Mouse (Mus musculus) frontal cortex, adult 2 months (tissue): ENCODE data around the gene Pitpnm2. TPM values are rescaled to one million over a fixed set of nuclear protein-coding genes. Genes with fewer than 3 reads are reported as not detected.

Source experiments
- DNase-seq, 2 experiments: peaks; one replicate each; pipeline ENCODE4 v3.0.0; 2022; ENCODE audit warnings: low spot score in 1 of 2; ENCODE audit errors: extremely low spot score in 1 of 2
- polyA plus RNA-seq: library from polyadenylated mRNA; depleted of rRNA; stranded (reverse); fragments of >200 nt; gene quantifications from 2 replicates; pipeline ENCODE4 v1.2.3, GENCODE M21; 2012

Pitpnm2 gene
- polyA plus RNA-seq, 1 experiment = 195 TPM

DNA sequence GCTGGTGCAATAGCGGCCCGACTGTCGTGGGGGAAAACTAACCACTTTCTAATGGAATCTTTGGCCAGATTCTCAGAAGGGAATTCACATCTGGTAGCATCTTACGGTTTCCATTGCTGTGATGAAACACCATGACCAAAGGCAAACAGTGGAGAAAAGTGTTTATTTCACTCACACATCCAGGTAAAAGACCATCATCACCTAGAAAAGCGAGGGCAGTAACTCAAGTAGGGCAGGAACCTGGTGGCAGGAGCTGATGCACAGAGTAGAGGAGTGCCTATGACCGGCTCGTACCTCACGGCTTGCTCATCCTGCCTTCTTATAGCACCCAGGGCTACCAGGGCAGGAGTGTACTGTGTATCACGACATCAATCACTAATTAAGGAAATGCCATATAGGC is 146.0 kb downstream of the Pitpnm2 start:
- no peak for DNase-seq

DNA sequence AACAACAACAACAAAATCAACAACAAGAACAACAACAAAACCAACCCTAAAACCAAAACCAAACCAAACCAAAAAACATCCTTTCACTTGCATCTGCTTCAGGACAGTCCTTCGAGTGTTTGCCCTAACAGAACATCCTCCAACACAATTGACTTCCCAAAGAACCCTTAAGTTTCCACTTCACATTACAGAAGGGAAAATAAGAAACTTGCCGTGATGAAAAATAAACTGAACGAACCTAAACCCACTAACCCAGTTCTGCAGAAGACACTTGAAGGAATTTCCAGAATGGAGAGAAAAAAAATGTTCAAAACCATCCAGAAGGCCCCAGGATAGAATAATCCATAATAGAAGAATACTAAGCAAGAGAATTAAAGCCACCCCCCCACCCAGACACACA is 146.5 kb downstream of the Pitpnm2 start:
- no peak for DNase-seq

DNA sequence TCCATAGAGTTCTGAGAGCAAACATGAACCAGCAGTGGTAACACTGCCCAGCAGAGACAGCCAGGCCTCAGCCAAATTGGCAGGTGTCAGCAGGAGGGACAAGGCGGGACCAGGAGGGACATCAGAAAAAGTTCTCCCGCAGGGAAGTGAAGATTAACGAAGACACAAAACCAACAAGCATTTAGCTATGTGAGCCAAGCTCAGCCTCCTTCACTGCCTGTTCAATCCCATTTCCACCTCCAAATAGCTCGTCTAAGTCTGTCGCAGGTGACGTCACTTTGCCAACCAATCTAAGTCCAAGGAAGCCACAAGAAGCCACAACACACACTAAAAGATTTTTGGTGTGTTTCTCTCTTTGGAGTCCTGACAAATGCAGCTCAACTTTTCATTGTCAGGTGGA is 147.2 kb downstream of the Pitpnm2 start:
- no peak for DNase-seq

DNA sequence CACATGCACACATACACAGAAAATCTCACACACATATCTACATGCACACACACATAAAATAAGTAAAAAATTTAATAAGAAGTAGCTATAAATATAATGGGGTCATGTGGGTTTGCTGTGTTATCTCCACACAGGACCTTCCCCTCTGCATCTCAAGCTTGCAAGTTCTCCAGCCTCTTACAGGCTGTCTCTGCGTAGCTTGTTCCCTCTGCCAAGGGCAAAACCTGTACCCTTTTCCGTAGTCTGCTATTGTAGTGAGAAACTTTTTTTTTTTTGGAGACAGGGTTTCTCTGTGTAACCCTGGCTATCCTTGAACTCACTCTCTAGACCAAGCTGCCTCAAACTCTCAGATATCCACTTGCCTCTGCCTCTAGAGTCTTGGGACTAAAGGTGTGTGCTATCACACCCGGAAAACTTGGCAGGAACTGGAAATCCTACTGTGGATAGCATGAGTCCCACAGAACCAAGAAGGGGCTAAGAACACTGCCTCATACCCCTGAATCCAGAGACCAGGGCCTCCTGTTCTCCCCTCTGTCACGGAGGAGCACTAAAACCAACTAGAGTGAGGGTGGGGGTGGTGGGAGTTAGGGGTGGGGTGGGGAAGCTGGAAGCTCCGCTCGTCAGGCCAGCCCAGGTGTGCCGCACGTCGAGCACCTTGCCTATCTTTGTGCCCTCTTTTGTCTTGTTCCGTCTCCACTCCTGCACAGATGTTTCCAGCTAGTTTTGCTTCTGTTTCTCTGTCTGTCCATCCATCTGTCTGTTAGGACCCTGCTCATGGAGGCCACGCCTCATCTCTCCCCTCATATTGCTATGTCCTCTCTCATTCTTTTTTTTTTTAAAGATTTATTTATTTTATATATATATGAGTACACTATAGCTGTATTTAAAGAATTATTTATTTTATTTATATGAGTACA is 149.2 kb downstream of the Pitpnm2 start:
- no peak for DNase-seq

DNA sequence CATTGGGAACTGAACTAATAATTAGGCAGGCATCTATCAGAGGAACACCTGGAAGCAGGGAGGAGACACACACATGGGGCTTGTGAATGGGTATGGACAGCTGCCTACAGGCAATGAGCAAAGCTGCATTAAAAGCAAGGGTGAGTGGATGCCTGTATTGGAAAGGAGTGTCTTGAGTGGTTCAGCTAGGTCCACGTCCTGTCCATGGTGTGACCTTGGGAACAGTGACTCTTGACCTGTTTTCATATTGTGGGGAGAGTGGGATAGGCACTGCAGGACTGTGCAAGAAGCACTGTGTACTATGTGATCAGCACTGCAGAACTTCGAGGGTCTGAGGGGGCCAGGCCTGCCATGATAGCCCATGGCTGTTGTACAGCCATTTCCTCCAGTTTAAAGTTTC is 150.6 kb downstream of the Pitpnm2 start:
- DNase-seq = no peak

DNA sequence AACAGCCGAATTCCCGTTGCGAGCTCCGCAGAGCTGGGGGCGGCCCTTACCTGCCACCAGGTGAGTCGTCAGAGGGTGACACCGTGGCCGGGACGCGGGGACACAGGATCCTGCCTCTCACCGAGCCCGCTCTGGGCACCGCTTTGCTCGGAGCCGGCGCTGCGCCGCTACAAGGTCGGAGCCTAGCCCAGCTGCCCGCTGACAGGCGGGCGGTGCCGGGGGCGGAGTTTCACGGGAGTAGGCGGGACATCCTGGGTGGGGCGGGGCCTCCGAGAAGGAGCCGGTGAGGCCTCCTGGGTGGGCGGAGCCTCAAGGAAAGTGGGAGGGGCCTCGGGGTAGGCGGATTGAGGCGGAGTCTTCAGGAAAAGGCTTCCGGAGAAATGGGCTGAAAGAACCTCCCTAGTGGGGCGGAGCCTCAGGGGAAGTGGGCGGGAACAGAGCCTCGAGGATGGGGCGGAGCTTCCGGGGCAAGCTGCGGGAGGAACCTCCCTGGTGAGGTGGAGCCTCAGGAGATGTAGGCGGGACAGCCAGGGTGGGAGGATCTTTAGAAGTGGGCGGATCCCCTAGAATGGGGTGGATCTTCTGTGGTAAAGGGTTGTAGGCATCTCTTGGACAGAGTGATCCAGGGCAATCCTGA is 153.8 kb downstream of the Pitpnm2 start, which contains the start of gene Abcb9:
Gene Abcb9 (minus strand): TSS at position 203 of the 637 bp plus-strand sequence.
- peak; percentile 97 to 99 for DNase-seq

DNA sequence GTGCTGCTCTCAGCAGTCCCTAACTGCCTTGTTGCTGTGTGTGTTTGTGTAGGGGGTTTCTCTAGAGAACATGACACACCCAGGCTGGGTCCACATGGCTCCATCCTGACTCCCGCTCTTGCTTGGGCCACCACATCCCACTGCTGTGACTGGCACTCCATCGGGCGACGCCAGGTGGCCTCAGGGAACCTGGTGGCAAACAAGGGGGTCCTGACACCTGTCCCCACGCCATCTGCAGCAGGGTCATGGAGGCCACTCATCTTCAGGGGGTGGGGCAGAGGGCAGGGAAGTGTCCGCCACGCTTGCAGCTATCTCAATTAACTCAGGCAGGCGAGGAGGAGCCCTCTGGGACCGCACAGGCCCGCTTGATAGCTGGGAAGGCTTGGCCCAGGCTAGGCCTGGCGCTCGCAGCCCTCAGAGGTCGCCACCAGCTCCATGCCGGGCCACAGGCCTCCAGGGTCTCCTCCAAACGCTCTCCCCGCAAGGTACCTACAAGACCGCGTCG is 154.4 kb downstream of the Pitpnm2 start:
- DNase-seq = no peak

DNA sequence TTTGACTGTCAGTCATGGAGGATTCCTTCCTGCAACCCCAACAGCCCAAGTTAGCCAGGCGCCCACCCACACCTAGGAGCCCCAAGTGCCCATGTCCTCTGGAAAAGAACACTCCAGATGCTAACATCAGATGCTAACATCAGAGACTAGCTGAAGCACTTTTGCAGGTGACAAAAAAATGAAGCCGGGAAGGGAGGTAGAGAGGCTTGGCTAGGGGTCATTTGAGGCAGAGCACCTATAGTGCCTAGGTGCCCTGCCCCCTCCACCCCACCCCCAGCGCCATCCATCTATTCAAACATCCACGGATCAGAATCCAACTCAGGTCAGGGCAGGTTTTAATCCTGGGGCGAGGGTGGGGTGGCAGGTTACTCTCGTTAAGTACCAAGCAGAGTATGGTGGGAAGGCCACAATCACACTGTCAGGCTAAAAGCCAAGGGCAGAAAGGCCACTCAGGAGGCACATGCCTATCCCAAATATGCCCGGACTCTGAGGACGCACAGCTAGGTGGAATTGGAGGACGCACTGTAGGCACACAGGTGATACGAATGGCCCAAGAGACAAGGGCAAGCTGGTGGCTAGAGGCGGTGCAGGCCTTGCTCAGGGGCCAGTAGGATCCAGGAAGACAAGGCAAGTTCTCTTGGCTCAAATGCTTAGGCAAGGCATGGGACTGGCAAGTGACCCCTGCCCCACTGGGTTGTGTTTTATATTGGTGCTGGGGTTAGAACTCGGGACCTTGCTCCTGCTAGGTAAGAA is 155.5 kb downstream of the Pitpnm2 start:
- no peak for DNase-seq

DNA sequence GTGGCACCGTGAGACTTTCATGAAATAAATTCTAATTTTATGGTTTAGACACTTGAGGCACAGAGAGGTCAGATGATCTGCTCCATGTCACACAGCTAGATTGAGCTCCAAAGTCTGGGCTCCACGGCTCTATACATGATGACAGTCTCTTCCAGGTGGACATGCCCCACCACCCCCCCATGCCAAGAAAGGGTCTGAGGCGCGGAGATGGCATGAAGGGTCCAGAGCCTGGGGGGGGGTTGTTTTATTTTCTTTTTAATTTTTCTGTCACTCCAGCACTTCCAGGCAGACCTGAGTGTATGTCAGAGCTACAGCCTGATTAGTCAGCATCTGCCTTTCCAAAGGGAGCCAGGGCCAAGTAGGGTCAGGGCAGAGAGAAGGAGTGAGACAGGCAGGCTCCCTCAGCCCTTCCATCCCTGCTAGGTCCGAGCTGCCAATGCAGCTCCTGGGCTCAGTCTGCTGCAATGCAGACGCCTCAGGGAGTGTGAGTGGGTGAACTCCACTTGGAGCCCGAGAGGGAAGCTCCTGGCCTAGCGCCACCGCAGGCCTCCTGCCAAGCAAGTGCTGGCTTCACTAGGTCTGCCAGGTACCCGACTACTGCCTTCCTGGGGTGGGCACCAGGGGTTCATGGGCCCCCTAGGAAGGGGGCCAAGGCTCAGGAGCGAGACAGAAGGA is 156.3 kb downstream of the Pitpnm2 start:
- peak; percentile 75 to 90 for DNase-seq

DNA sequence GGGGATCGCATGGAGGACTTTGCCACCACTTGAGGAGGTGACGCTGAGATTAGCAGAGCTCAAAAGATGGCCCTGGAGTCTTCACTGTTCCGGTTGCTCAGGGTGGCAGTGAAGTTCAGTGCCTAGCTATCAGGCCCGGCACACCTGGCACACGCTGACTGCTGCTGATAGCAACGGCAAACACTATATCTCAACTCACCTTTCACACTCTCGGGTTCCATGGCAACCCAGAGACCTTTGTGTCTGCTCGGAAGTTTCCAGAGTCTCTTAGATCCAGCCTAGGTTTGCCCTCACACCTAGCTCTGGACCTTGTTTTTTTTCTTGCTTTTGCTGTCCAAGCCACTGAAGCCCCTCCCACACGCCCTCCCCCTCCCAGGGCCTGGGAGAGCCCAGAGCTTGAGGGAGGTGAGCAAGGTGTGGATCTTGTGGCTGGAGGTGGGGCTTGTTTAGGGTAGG is 157.6 kb downstream of the Pitpnm2 start:
- no peak for DNase-seq

DNA sequence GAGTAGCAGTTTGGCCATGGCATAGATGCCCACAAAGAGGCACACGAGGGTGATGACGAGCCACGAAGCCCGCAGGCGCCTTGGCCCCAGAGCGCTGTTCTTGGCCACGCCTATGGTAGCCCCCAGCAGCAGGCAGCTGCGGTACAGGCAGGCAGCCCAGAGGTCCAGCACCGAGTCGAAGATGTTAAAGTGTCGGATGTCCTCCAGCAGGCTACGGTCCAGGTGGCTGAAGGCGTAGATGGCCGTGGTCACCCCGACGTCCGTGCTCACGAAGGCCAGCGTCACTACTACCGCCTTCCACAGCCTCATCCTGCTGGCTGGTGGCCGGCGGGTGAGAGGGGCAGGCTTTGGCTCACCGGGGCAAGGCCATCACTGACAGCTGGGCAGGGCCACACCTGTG is 159.7 kb downstream of the Pitpnm2 start:
- no peak for DNase-seq

DNA sequence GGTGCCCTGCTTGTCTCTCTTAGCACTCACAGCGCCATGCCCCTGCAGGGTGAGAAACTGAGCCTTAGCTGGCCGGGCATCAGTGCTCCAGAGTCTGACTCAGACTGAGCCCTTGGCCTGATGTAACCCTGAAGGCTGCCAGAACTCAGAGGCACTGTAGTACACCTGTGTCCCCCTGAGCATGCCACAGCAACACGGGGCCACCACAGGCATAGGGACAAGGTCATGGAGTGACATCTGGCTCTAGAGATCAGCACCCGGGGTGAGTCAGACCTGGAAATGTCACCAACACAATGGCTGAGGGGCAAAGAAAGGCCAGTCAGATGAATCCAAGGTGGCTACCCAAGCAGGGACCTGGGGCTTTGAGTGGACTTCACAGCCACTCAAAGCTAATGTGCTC is 162.7 kb downstream of the Pitpnm2 start:
- DNase-seq = no peak

DNA sequence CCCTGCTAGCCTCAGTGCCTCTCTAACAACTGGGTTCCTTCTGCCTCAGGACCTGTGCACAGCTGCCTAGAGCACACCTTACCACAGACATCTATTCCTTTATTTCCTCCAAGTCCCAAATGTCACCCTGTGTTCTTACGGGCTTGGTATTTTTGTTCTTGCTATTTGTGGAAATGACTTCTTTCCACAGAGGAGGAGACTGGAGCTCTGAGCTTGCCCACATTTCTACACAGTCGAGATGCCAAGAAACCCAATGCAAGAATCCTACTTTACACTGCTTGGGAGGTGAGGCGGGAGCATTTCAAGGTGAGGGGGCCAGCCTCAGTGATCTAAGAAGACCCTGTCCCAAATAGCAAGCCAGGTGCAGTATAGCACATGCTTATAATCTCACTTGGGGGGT is 164.0 kb downstream of the Pitpnm2 start:
- DNase-seq = peak in 1 of 2 experiments; percentile 57

DNA sequence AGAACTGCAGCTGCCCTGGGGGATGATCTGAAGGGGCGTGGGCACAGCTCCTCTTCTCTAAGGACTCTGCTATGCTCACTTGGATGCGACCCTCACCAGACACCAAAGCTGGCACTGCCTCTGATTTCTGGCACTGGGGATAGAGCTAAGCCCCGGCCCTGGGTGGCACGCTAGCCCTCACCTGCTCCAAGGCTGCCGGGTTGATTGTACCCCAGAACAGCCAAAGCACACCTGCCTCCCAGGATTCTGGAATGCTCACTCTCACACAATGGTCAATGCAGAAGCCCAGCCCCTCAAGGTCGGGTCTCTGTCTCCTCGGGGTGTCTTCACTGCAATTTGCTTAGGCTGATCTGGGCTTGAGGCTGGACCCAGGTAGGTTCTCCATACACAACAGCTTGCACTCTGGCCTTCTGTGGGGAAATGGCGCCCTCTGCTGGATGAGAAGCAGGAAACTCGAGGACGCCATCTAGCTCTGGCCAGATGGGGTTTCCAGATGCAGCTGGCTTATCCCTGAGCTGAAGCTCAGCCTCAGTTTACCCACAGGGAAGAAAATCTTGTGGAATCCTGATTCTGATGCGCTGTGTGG is 164.9 kb downstream of the Pitpnm2 start:
- DNase-seq = peak; percentile 60 to 92

DNA sequence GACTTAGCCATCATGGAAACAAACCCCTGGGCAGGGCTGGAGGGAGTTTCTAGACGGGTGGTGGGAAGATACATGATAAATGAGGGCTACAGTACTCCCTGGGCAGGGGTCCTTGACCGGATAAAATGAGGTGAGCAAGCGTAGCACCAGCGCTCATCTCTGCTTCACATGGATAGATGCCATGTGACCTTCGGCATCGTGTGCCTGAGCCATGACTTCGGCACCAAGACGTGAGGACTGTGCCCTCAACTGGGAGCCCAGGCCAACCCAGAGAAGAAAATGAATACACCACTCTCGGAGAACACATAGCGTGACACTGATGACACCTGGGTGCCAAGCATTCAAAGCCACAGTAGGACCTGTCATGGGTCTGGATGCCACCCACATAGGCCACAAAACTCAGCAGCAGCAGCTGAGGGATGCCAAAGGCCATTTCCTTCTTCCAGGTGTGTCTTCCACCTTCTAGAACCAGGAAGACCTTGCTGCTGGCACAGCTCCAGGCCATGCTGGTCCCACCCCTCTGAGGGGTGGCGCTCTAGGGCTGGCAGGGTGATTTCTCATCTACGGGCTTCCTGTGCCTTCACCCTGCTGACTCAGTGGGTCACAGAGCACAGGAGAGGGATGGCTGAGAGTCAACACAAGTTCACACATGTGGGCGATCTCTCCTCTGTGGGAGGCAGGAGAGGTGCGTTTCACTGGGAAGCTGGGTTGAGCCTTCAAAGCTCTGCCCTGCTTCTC is 165.5 kb downstream of the Pitpnm2 start:
- DNase-seq = no peak

DNA sequence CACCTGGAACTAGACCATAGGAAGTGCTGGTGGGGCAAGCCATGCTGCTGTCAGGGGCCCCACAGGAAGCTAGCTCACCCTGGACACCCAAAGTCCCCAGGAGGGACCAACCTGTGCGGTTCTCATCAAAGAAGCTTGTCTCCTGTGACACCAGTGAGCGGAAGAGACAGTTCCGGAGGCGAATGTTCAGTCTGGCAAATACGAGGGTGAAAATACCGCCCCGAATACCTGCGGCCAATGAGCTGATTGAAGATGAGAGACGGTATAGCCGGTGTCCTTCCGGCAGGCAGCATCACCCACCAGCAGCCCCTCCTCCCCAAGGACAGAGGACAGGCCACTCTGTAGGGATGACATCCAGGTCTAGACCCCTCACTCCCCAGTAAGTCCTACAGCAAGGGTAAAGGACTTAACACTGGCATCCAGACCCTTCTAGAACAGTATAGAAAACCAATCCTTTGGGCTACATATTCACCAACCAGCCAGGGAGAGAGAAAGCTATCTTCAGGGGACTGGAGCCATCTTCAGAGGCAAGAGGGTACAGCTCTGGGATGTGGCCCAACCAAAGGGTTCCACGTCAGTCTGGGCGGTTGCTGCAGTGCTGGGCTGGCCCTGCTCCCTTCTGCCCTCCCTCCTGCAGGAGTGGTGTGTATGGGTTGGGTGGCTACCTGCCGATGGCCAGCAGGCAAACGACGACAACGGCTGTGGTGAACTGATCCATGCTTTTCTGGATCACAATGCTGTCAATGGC is 166.4 kb downstream of the Pitpnm2 start:
- no peak for DNase-seq

DNA sequence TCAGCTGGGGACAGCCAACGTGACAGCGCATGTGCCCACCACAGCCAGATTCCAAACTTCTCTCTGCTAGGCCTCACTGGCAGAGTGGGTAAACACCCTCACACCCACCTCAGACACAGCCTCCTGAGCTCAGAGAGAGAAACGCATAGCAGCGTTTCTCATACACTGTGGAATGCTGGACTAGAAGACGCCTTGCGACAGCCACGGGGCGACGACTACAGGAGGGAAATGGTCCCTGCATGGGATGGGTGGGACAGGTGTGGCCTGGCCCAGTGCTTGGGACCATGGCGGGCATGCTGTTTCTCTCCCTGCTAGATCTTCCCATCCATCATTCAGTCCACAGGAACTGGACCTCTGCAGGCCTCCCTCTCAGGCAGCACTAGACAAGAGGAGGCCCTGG is 167.1 kb downstream of the Pitpnm2 start:
- DNase-seq = no peak

DNA sequence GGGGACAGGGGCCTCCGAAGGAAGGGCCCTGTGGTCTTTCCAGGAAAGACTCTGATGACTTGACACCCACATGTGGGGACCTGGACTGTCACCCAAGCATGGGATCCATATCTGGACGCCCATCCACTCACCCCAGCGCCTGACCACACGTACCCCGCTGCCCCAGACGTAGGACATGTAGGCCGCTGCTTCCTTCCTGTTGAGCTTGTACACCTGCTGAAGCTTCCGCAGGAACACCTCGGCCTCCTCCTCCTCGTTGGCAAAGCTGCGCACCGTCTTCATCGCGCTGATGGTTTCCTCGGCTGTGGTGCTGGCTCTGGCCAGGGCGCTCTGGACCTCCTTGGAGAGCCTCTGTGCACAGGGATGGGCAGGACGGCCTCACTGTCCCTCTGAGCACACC is 169.7 kb downstream of the Pitpnm2 start:
- DNase-seq = no peak
